Mouse (Mus musculus) small intestine, adult 2 months (tissue): ENCODE measurements around the gene Smc1a. TPM values are rescaled to one million over a fixed set of nuclear protein-coding genes. Genes with fewer than 3 reads are reported as not detected.

ENCODE experiments used
- H3K27ac ChIP-seq: fragments of 200-500 bp; 2 replicates; pipeline ENCODE4 v1.5.1; 2012; ENCODE audit warnings: low read depth, low read length, control low read depth, inconsistent platforms; ENCODE audit not compliant: insufficient read depth
- H3K27me3 ChIP-seq: fragments of 200-500 bp; 2 replicates; pipeline ENCODE4 v1.6.1; 2012; ENCODE audit warnings: mild to moderate bottlenecking, moderate library complexity, low read length, inconsistent platforms; ENCODE audit not compliant: control insufficient read depth, insufficient read depth
- H3K36me3 ChIP-seq: fragments of 200-500 bp; 2 replicates; pipeline ENCODE4 v1.6.1; 2012; ENCODE audit warnings: mild to moderate bottlenecking, low read length, control low read depth, inconsistent platforms; ENCODE audit not compliant: control insufficient read depth, insufficient read depth
- H3K4me1 ChIP-seq: fragments of 200-500 bp; 2 replicates; pipeline ENCODE4 v1.6.1; 2012; ENCODE audit warnings: low read length, inconsistent platforms, mixed read lengths; ENCODE audit not compliant: control insufficient read depth, insufficient read depth, insufficient read length
- H3K4me3 ChIP-seq: fragments of 200-500 bp; 2 replicates; pipeline ENCODE4 v1.5.1; 2012; ENCODE audit warnings: low read depth, mild to moderate bottlenecking, control low read depth, inconsistent platforms, low read length, moderate library complexity
- CTCF ChIP-seq: fragments of 200-500 bp; IDR thresholded peaks from 2 replicates; pipeline ENCODE4 v1.5.1; 2012; ENCODE audit warnings: low read depth, mild to moderate bottlenecking, control low read depth, inconsistent platforms, low read length, moderate library complexity, mixed read lengths; ENCODE audit not compliant: insufficient replicate concordance, insufficient read length; ENCODE audit errors: extremely low read depth
- POLR2A ChIP-seq: fragments of 200-500 bp; IDR thresholded peaks from 2 replicates; pipeline ENCODE4 v1.6.1; 2012; ENCODE audit warnings: low read depth, mild to moderate bottlenecking, control low read depth, inconsistent platforms, low read length, moderate library complexity
- WGBS: fragments of 180-500 bp; shearing (Covaris S2); methylation state at CpG from one replicate; pipeline ENCODE4 v1.1.7; 2018; 5-methylcytosine and 5-hydroxymethylcytosine counted together
- polyA plus RNA-seq: library from polyadenylated mRNA; depleted of rRNA; stranded (reverse); fragments of >200 nt; gene quantifications from 2 replicates; pipeline ENCODE4 v1.2.3, GENCODE M21; 2012

Gene Smc1a
- polyA plus RNA-seq, 1 experiment: 10.4 TPM

GRCm38 (mm10) chrX:152015752-152016150, 477 bp upstream of the Smc1a start:
- H3K36me3 ChIP-seq: no peaks in the 10 kb centered on the region
- H3K27ac ChIP-seq: peak overlapping the region; percentile 76
- no peaks in the 10 kb centered on the region for H3K27me3 ChIP-seq
- H3K4me1 ChIP-seq: peaks cover 3% of the 10 kb centered on the region; the same call in 1 of the 2 replicates
- TF ChIP-seq CTCF (no peak), POLR2A (no peak)
- 14% methylated on average over 11 of the region's 11 CpGs for WGBS
- peak overlapping the region; percentile 94 for H3K4me3 ChIP-seq

DNA sequence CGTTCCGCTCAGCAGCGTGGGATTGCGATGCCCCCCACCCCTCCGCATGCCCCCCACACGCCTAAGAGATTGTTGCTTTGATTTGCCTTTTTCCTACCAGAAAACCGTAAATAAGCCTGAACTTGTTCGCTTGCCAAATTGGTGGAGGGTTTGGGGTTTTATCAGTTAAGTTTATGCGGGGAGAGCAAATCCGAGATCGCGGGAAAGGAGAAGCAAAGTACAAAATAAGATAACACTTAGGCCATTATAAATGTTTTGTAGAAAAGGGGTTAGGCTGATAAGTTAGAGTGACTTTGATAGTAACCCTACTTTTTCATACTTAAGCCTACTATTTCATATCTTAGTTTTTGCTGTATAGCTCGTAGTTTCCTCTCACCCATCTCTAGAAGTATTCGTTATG, 958 bp downstream of the Smc1a start:
- Histone ChIP-seq H3K4me3 (peak overlapping the region; percentile 95), H3K27ac (no peak overlapping the region), H3K4me1 (peaks cover 3% of the 10 kb centered on the region; the same call in 1 of the 2 replicates), H3K36me3 (no peaks in the 10 kb centered on the region), H3K27me3 (no peaks in the 10 kb centered on the region)
- TF ChIP-seq POLR2A (no peak), CTCF (no peak)
- 16% methylated on average over 14 of the region's 14 CpGs for WGBS

- Histone ChIP-seq H3K27ac (no peak overlapping the region), H3K36me3 (peaks cover 4% of the 10 kb centered on the region; the same call in 1 of the 2 replicates)
Measured at GRCm38 (mm10) chrX:152019294-152019693, 3.1 kb downstream of the Smc1a start.

DNA sequence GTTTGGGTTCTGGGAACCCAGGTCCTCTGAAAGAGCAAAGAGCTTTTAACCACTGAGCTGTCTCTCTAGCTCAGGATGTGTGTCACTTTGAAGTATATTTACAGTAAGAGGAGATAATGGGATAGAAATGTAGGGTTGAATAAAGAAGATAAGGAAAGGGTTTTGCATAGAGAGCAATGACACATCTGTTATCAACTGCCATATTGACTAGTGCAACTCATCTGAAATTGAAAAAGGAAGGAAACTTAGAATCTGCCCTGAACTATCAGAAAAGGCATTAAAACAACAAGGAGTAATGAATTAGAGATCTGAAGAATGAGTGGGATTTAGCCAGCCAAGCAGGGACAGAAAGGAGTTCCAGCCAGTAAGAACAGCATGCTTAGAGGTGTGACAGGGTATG, 23.6 kb downstream of the Smc1a start:
- no peak overlapping the region for H3K4me3 ChIP-seq
- H3K27ac ChIP-seq: no peak overlapping the region
- H3K27me3 ChIP-seq: no peaks in the 10 kb centered on the region
- H3K36me3 ChIP-seq: peaks cover 16% of the 10 kb centered on the region
- TF ChIP-seq CTCF (no peak), POLR2A (no peak)
- no peaks in the 10 kb centered on the region for H3K4me1 ChIP-seq

More at GRCm38 (mm10) chrX:152019294-152019693, 3.1 kb downstream of the Smc1a start:
- WGBS: 69% methylated on average over 2 of the region's 2 CpGs
- TF ChIP-seq CTCF (no peak), POLR2A (no peak)
- Histone ChIP-seq H3K27me3 (no peaks in the 10 kb centered on the region), H3K4me3 (no peak overlapping the region), H3K4me1 (peaks cover 3% of the 10 kb centered on the region; the same call in 1 of the 2 replicates)

- TF ChIP-seq POLR2A (no peak), CTCF (no peak)
- Histone ChIP-seq H3K36me3 (peaks cover 18% of the 10 kb centered on the region), H3K4me3 (no peak overlapping the region), H3K4me1 (no peaks in the 10 kb centered on the region), H3K27me3 (no peaks in the 10 kb centered on the region), H3K27ac (no peak overlapping the region)
Measured at GRCm38 (mm10) chrX:152047230-152047629, 31.0 kb downstream of the Smc1a start.

- TF ChIP-seq CTCF (no peak), POLR2A (no peak)
- Histone ChIP-seq H3K4me1 (no peaks in the 10 kb centered on the region), H3K36me3 (peaks cover 16% of the 10 kb centered on the region), H3K27ac (no peak overlapping the region), H3K27me3 (no peaks in the 10 kb centered on the region), H3K4me3 (no peak overlapping the region)
- WGBS: 80% methylated on average over 3 of the region's 3 CpGs
Measured at GRCm38 (mm10) chrX:152052546-152052945, 36.3 kb downstream of the Smc1a start.

- Histone ChIP-seq H3K4me1 (no peaks in the 10 kb centered on the region), H3K27ac (no peak overlapping the region), H3K4me3 (no peak overlapping the region), H3K36me3 (peaks cover 14% of the 10 kb centered on the region), H3K27me3 (no peaks in the 10 kb centered on the region)
- TF ChIP-seq CTCF (no peak), POLR2A (no peak)
- WGBS: 52% methylated on average over 1 of the region's 1 CpGs
Measured at GRCm38 (mm10) chrX:152054094-152054493, 37.9 kb downstream of the Smc1a start.
